Mouse (Mus musculus): ENCODE results near the gene Slc38a2. TPM values are rescaled to one million over a fixed set of nuclear protein-coding genes. Genes with fewer than 3 reads are reported as not detected.

Slc38a2 gene
- polyA plus RNA-seq, 1 experiment from 2014 or later = 126 TPM

- Histone ChIP-seq H3K27me3 (ENCODE audit: control insufficient read depth, insufficient read depth, low read length) (no peaks in the 10 kb centered on the region), H3K9me3 (ENCODE audit: control insufficient read depth, low read length) (no peaks in the 10 kb centered on the region), H3K4me2 (ENCODE audit: low read depth, low read length) (no peak overlapping the region), H3K36me3 (ENCODE audit: control insufficient read depth, insufficient read depth, low read length) (no peaks in the 10 kb centered on the region), H3K27ac (ENCODE audit: low read depth, low read length) (no peak overlapping the region), H3K4me1 (ENCODE audit: control insufficient read depth, insufficient read depth, low read length) (no peaks in the 10 kb centered on the region), H3K9ac (replicated peaks; ENCODE audit: low read depth, low read length) (no peak overlapping the region), H3K4me3 (ENCODE audit: low read depth, low read length) (no peak overlapping the region)
- ATAC-seq (ENCODE audit: low read depth) = no peak
- WGBS = 81% methylated on average over 3 of the region's 3 CpGs
These were observed 15.1 kb upstream of the Slc38a2 start for GRCm38 (mm10) chr15:96714676-96715016.

GRCm38 (mm10) chr15:96713758-96714675 lies 14.5 kb upstream of the Slc38a2 start:
- Histone ChIP-seq H3K9ac (replicated peaks; ENCODE audit: low read depth, low read length) (no peak overlapping the region), H3K36me3 (ENCODE audit: control insufficient read depth, insufficient read depth, low read length) (no peaks in the 10 kb centered on the region), H3K9me3 (ENCODE audit: control insufficient read depth, low read length) (no peaks in the 10 kb centered on the region), H3K4me2 (ENCODE audit: low read depth, low read length) (no peak overlapping the region), H3K4me1 (ENCODE audit: control insufficient read depth, insufficient read depth, low read length) (no peaks in the 10 kb centered on the region), H3K4me3 (ENCODE audit: low read depth, low read length) (no peak overlapping the region), H3K27ac (ENCODE audit: low read depth, low read length) (no peak overlapping the region), H3K27me3 (ENCODE audit: control insufficient read depth, insufficient read depth, low read length) (no peaks in the 10 kb centered on the region)
- ATAC-seq (ENCODE audit: low read depth) = no peak
- 94% methylated on average over 6 of the region's 7 CpGs for WGBS

- 95% methylated on average over 5 of the region's 5 CpGs for WGBS
- H3K27me3 ChIP-seq (ENCODE audit: control insufficient read depth, insufficient read depth, low read length) = no peaks in the 10 kb centered on the region
- peaks cover 4% of the 10 kb centered on the region; the same call in 1 of the 2 replicates for H3K4me1 ChIP-seq (ENCODE audit: control insufficient read depth, insufficient read depth, low read length)
- H3K4me3 ChIP-seq (ENCODE audit: low read depth, low read length) = no peak overlapping the region
- H3K36me3 ChIP-seq (ENCODE audit: control insufficient read depth, insufficient read depth, low read length) = no peaks in the 10 kb centered on the region
- H3K4me2 ChIP-seq (ENCODE audit: low read depth, low read length) = no peak overlapping the region
- H3K27ac ChIP-seq (ENCODE audit: low read depth, low read length) = no peak overlapping the region
- no peaks in the 10 kb centered on the region for H3K9me3 ChIP-seq (ENCODE audit: control insufficient read depth, low read length)
- no peak overlapping the region for H3K9ac ChIP-seq (replicated peaks; ENCODE audit: low read depth, low read length)
- ATAC-seq (ENCODE audit: low read depth) = no peak
These were observed 12.8 kb upstream of the Slc38a2 start for GRCm38 (mm10) chr15:96712338-96712737.

GRCm38 (mm10) chr15:96711664-96712063 lies 12.1 kb upstream of the Slc38a2 start:
- H3K4me1 ChIP-seq (ENCODE audit: control insufficient read depth, insufficient read depth, low read length) = peaks cover 4% of the 10 kb centered on the region; the same call in 1 of the 2 replicates
- no peaks in the 10 kb centered on the region for H3K9me3 ChIP-seq (ENCODE audit: control insufficient read depth, low read length)
- H3K36me3 ChIP-seq (ENCODE audit: control insufficient read depth, insufficient read depth, low read length) = no peaks in the 10 kb centered on the region
- no peak overlapping the region for H3K4me3 ChIP-seq (ENCODE audit: low read depth, low read length)
- ATAC-seq (ENCODE audit: low read depth) = no peak
- H3K4me2 ChIP-seq (ENCODE audit: low read depth, low read length) = no peak overlapping the region
- no peaks in the 10 kb centered on the region for H3K27me3 ChIP-seq (ENCODE audit: control insufficient read depth, insufficient read depth, low read length)
- no peak overlapping the region for H3K27ac ChIP-seq (ENCODE audit: low read depth, low read length)
- 85% methylated on average over 11 of the region's 11 CpGs for WGBS
- H3K9ac ChIP-seq (replicated peaks; ENCODE audit: low read depth, low read length) = no peak overlapping the region

- peak overlapping the region; percentile 65 for H3K9ac ChIP-seq (replicated peaks; ENCODE audit: low read depth, low read length)
- WGBS = 42% methylated on average over 15 of the region's 15 CpGs
- no peaks in the 10 kb centered on the region for H3K9me3 ChIP-seq (ENCODE audit: control insufficient read depth, low read length)
- peaks cover 4% of the 10 kb centered on the region; the same call in 1 of the 2 replicates for H3K4me1 ChIP-seq (ENCODE audit: control insufficient read depth, insufficient read depth, low read length)
- no peaks in the 10 kb centered on the region for H3K36me3 ChIP-seq (ENCODE audit: control insufficient read depth, insufficient read depth, low read length)
- no peaks in the 10 kb centered on the region for H3K27me3 ChIP-seq (ENCODE audit: control insufficient read depth, insufficient read depth, low read length)
- peak overlapping the region; percentile 90 for H3K27ac ChIP-seq (ENCODE audit: low read depth, low read length)
- ATAC-seq (ENCODE audit: low read depth) = no peak
- H3K4me3 ChIP-seq (ENCODE audit: low read depth, low read length) = peak overlapping the region; percentile 42
- H3K4me2 ChIP-seq (ENCODE audit: low read depth, low read length) = peak overlapping the region; percentile 56
These were observed 11.0 kb upstream of the Slc38a2 start for GRCm38 (mm10) chr15:96710352-96711114.

- Histone ChIP-seq H3K9me3 (ENCODE audit: control insufficient read depth, low read length) (no peaks in the 10 kb centered on the region), H3K9ac (replicated peaks; ENCODE audit: low read depth, low read length) (peak overlapping the region; percentile 65), H3K27me3 (ENCODE audit: control insufficient read depth, insufficient read depth, low read length) (no peaks in the 10 kb centered on the region), H3K27ac (ENCODE audit: low read depth, low read length) (peak overlapping the region; percentile 90), H3K36me3 (ENCODE audit: control insufficient read depth, insufficient read depth, low read length) (no peaks in the 10 kb centered on the region), H3K4me1 (ENCODE audit: control insufficient read depth, insufficient read depth, low read length) (peaks cover 4% of the 10 kb centered on the region; the same call in 1 of the 2 replicates), H3K4me3 (ENCODE audit: low read depth, low read length) (peak overlapping the region; percentile 42), H3K4me2 (ENCODE audit: low read depth, low read length) (peak overlapping the region; percentile 56)
- peak; percentile 92 for ATAC-seq (ENCODE audit: low read depth)
- WGBS = under 1% methylated on average over 72 of the region's 80 CpGs
These were observed 10.2 kb upstream of the Slc38a2 start for GRCm38 (mm10) chr15:96709491-96710351.

- Histone ChIP-seq H3K27ac (ENCODE audit: low read depth, low read length) (peak overlapping the region; percentile 90), H3K4me3 (ENCODE audit: low read depth, low read length) (peak overlapping the region; percentile 42), H3K9ac (replicated peaks; ENCODE audit: low read depth, low read length) (peak overlapping the region; percentile 65), H3K36me3 (ENCODE audit: control insufficient read depth, insufficient read depth, low read length) (no peaks in the 10 kb centered on the region), H3K27me3 (ENCODE audit: control insufficient read depth, insufficient read depth, low read length) (no peaks in the 10 kb centered on the region), H3K4me2 (ENCODE audit: low read depth, low read length) (peak overlapping the region; percentile 56), H3K4me1 (ENCODE audit: control insufficient read depth, insufficient read depth, low read length) (peaks cover 4% of the 10 kb centered on the region; the same call in 1 of the 2 replicates), H3K9me3 (ENCODE audit: control insufficient read depth, low read length) (no peaks in the 10 kb centered on the region)
- peak; percentile 41 for ATAC-seq (ENCODE audit: low read depth)
- 27% methylated on average over 14 of the region's 14 CpGs for WGBS
These were observed 9.5 kb upstream of the Slc38a2 start for GRCm38 (mm10) chr15:96708976-96709490.

GRCm38 (mm10) chr15:96708428-96708827 lies 8.9 kb upstream of the Slc38a2 start:
- Histone ChIP-seq H3K4me1 (ENCODE audit: control insufficient read depth, insufficient read depth, low read length) (peaks cover 4% of the 10 kb centered on the region; the same call in 1 of the 2 replicates), H3K9me3 (ENCODE audit: control insufficient read depth, low read length) (no peaks in the 10 kb centered on the region), H3K27ac (ENCODE audit: low read depth, low read length) (peak overlapping the region; percentile 2; the same call in 1 of the 2 replicates), H3K4me3 (ENCODE audit: low read depth, low read length) (no peak overlapping the region), H3K9ac (replicated peaks; ENCODE audit: low read depth, low read length) (no peak overlapping the region), H3K36me3 (ENCODE audit: control insufficient read depth, insufficient read depth, low read length) (no peaks in the 10 kb centered on the region), H3K27me3 (ENCODE audit: control insufficient read depth, insufficient read depth, low read length) (no peaks in the 10 kb centered on the region), H3K4me2 (ENCODE audit: low read depth, low read length) (peak overlapping the region; percentile 56; the same call in 1 of the 2 replicates)
- 88% methylated on average over 8 of the region's 8 CpGs for WGBS
- ATAC-seq (ENCODE audit: low read depth) = no peak
